Mouse (Mus musculus): ENCODE measurements at regions not wholly inside any gene's neighbourhood (a gene's known extent, or its start where the extent isn't known, plus 50 kb on each side); places are given as distances from the start of the nearest gene placed in this dataset.

GRCm38 (mm10) chr3:61592342-61592741 is 226.6 kb upstream of the B430305J03Rik start:
- TF ChIP-seq CTCF (IDR thresholded peaks at IDR 0.05; ENCODE audit: extremely low read depth, insufficient read length, insufficient replicate concordance, low read depth, low read length) (no peak), POLR2A (IDR thresholded peaks at IDR 0.05; ENCODE audit: low read depth, low read length) (no peak)
